Mouse (Mus musculus): ENCODE results near the gene Smad6. TPM values are rescaled to one million over a fixed set of nuclear protein-coding genes. Genes with fewer than 3 reads are reported as not detected.

Smad6 gene
- polyA plus RNA-seq, 1 experiment from 2014 or later = 1.6 TPM

GRCm38 (mm10) chr9:64016648-64017400 lies 5.0 kb downstream of the Smad6 start:
- Histone ChIP-seq H3K27ac (ENCODE audit: low read depth, low read length) (no peak overlapping the region), H3K4me2 (ENCODE audit: low read length) (peak overlapping the region; percentile 91), H3K27me3 (replicated peaks; ENCODE audit: control insufficient read depth, insufficient read depth, low read length) (peaks cover 9% of the 10 kb centered on the region), H3K9ac (ENCODE audit: low read depth, low read length) (peak overlapping the region; percentile 46; the same call in 1 of the 2 replicates), H3K4me1 (ENCODE audit: control insufficient read depth, insufficient read depth, low read depth, low read length) (peaks cover 33% of the 10 kb centered on the region), H3K9me3 (ENCODE audit: control insufficient read depth, low read length) (no peaks in the 10 kb centered on the region), H3K4me3 (ENCODE audit: low read length) (peak overlapping the region; percentile 32), H3K36me3 (ENCODE audit: control insufficient read depth, insufficient read depth, low read length) (no peaks in the 10 kb centered on the region)
- ATAC-seq = 0 out of 2 replicates have a peak, but pooled peaks have one; percentile 55
- WGBS = 4% methylated on average over 25 of the region's 25 CpGs

- Histone ChIP-seq H3K27me3 (replicated peaks; ENCODE audit: control insufficient read depth, insufficient read depth, low read length) (peaks cover 9% of the 10 kb centered on the region), H3K4me3 (ENCODE audit: low read length) (no peak overlapping the region), H3K9me3 (ENCODE audit: control insufficient read depth, low read length) (peaks cover 4% of the 10 kb centered on the region; the same call in 1 of the 2 replicates), H3K36me3 (ENCODE audit: control insufficient read depth, insufficient read depth, low read length) (no peaks in the 10 kb centered on the region), H3K9ac (ENCODE audit: low read depth, low read length) (no peak overlapping the region), H3K4me2 (ENCODE audit: low read length) (no peak overlapping the region), H3K27ac (ENCODE audit: low read depth, low read length) (no peak overlapping the region), H3K4me1 (ENCODE audit: control insufficient read depth, insufficient read depth, low read depth, low read length) (peaks cover 26% of the 10 kb centered on the region)
- 40% methylated on average over 7 of the region's 7 CpGs for WGBS
- no peak for ATAC-seq
Observed at GRCm38 (mm10) chr9:64016092-64016491, 5.8 kb downstream of the Smad6 start.

GRCm38 (mm10) chr9:64014801-64015200 lies 7.1 kb downstream of the Smad6 start:
- no peak overlapping the region for H3K9ac ChIP-seq (ENCODE audit: low read depth, low read length)
- H3K27me3 ChIP-seq (replicated peaks; ENCODE audit: control insufficient read depth, insufficient read depth, low read length) = peaks cover 9% of the 10 kb centered on the region
- no peak overlapping the region for H3K27ac ChIP-seq (ENCODE audit: low read depth, low read length)
- H3K4me3 ChIP-seq (ENCODE audit: low read length) = no peak overlapping the region
- no peaks in the 10 kb centered on the region for H3K36me3 ChIP-seq (ENCODE audit: control insufficient read depth, insufficient read depth, low read length)
- H3K4me2 ChIP-seq (ENCODE audit: low read length) = no peak overlapping the region
- WGBS = 65% methylated on average over 6 of the region's 6 CpGs
- H3K9me3 ChIP-seq (ENCODE audit: control insufficient read depth, low read length) = peaks cover 4% of the 10 kb centered on the region; the same call in 1 of the 2 replicates
- peaks cover 13% of the 10 kb centered on the region for H3K4me1 ChIP-seq (ENCODE audit: control insufficient read depth, insufficient read depth, low read depth, low read length)
- ATAC-seq = no peak

GRCm38 (mm10) chr9:64011356-64011755 lies 10.5 kb downstream of the Smad6 start:
- Histone ChIP-seq H3K9me3 (ENCODE audit: control insufficient read depth, low read length) (peaks cover 4% of the 10 kb centered on the region; the same call in 1 of the 2 replicates), H3K4me1 (ENCODE audit: control insufficient read depth, insufficient read depth, low read depth, low read length) (no peaks in the 10 kb centered on the region), H3K9ac (ENCODE audit: low read depth, low read length) (no peak overlapping the region), H3K4me2 (ENCODE audit: low read length) (no peak overlapping the region), H3K27ac (ENCODE audit: low read depth, low read length) (no peak overlapping the region), H3K4me3 (ENCODE audit: low read length) (no peak overlapping the region), H3K27me3 (replicated peaks; ENCODE audit: control insufficient read depth, insufficient read depth, low read length) (no peaks in the 10 kb centered on the region), H3K36me3 (ENCODE audit: control insufficient read depth, insufficient read depth, low read length) (no peaks in the 10 kb centered on the region)
- WGBS = 96% methylated on average over 1 of the region's 1 CpGs
- ATAC-seq = no peak

GRCm38 (mm10) chr9:64002981-64003380 lies 18.9 kb downstream of the Smad6 start:
- no peak overlapping the region for H3K4me2 ChIP-seq (ENCODE audit: low read length)
- 85% methylated on average over 7 of the region's 7 CpGs for WGBS
- no peak overlapping the region for H3K9ac ChIP-seq (ENCODE audit: low read depth, low read length)
- H3K4me1 ChIP-seq (ENCODE audit: control insufficient read depth, insufficient read depth, low read depth, low read length) = peaks cover 1% of the 10 kb centered on the region; the same call in 1 of the 2 replicates
- H3K36me3 ChIP-seq (ENCODE audit: control insufficient read depth, insufficient read depth, low read length) = no peaks in the 10 kb centered on the region
- no peaks in the 10 kb centered on the region for H3K9me3 ChIP-seq (ENCODE audit: control insufficient read depth, low read length)
- H3K4me3 ChIP-seq (ENCODE audit: low read length) = no peak overlapping the region
- H3K27ac ChIP-seq (ENCODE audit: low read depth, low read length) = no peak overlapping the region
- no peak for ATAC-seq
- H3K27me3 ChIP-seq (replicated peaks; ENCODE audit: control insufficient read depth, insufficient read depth, low read length) = no peaks in the 10 kb centered on the region

- no peak for ATAC-seq
- Histone ChIP-seq H3K27me3 (replicated peaks; ENCODE audit: control insufficient read depth, insufficient read depth, low read length) (no peaks in the 10 kb centered on the region), H3K4me3 (ENCODE audit: low read length) (no peak overlapping the region), H3K36me3 (ENCODE audit: control insufficient read depth, insufficient read depth, low read length) (no peaks in the 10 kb centered on the region), H3K4me1 (ENCODE audit: control insufficient read depth, insufficient read depth, low read depth, low read length) (peaks cover 6% of the 10 kb centered on the region; the same call in 1 of the 2 replicates), H3K9me3 (ENCODE audit: control insufficient read depth, low read length) (no peaks in the 10 kb centered on the region), H3K9ac (ENCODE audit: low read depth, low read length) (no peak overlapping the region), H3K4me2 (ENCODE audit: low read length) (no peak overlapping the region), H3K27ac (ENCODE audit: low read depth, low read length) (no peak overlapping the region)
- WGBS = 80% methylated on average over 7 of the region's 7 CpGs
Observed at GRCm38 (mm10) chr9:64001081-64001480, 20.8 kb downstream of the Smad6 start.

- H3K4me3 ChIP-seq (ENCODE audit: low read length) = no peak overlapping the region
- no peaks in the 10 kb centered on the region for H3K27me3 ChIP-seq (replicated peaks; ENCODE audit: control insufficient read depth, insufficient read depth, low read length)
- no peak for ATAC-seq
- no peaks in the 10 kb centered on the region for H3K36me3 ChIP-seq (ENCODE audit: control insufficient read depth, insufficient read depth, low read length)
- WGBS = 86% methylated on average over 5 of the region's 5 CpGs
- no peak overlapping the region for H3K9ac ChIP-seq (ENCODE audit: low read depth, low read length)
- H3K27ac ChIP-seq (ENCODE audit: low read depth, low read length) = no peak overlapping the region
- H3K9me3 ChIP-seq (ENCODE audit: control insufficient read depth, low read length) = no peaks in the 10 kb centered on the region
- H3K4me1 ChIP-seq (ENCODE audit: control insufficient read depth, insufficient read depth, low read depth, low read length) = peaks cover 6% of the 10 kb centered on the region; the same call in 1 of the 2 replicates
- no peak overlapping the region for H3K4me2 ChIP-seq (ENCODE audit: low read length)
Observed at GRCm38 (mm10) chr9:64000085-64000484, 21.8 kb downstream of the Smad6 start.

- H3K9ac ChIP-seq (ENCODE audit: low read depth, low read length) = no peak overlapping the region
- WGBS = 86% methylated on average over 9 of the region's 9 CpGs
- H3K27ac ChIP-seq (ENCODE audit: low read depth, low read length) = no peak overlapping the region
- no peak overlapping the region for H3K4me3 ChIP-seq (ENCODE audit: low read length)
- peaks cover 6% of the 10 kb centered on the region; the same call in 1 of the 2 replicates for H3K4me1 ChIP-seq (ENCODE audit: control insufficient read depth, insufficient read depth, low read depth, low read length)
- no peaks in the 10 kb centered on the region for H3K9me3 ChIP-seq (ENCODE audit: control insufficient read depth, low read length)
- H3K4me2 ChIP-seq (ENCODE audit: low read length) = no peak overlapping the region
- ATAC-seq = no peak
- H3K36me3 ChIP-seq (ENCODE audit: control insufficient read depth, insufficient read depth, low read length) = no peaks in the 10 kb centered on the region
- no peaks in the 10 kb centered on the region for H3K27me3 ChIP-seq (replicated peaks; ENCODE audit: control insufficient read depth, insufficient read depth, low read length)
Observed at GRCm38 (mm10) chr9:63999194-63999593, 22.7 kb downstream of the Smad6 start.

- ATAC-seq = 0 out of 2 replicates have a peak, but pooled peaks have one; percentile 62
- Histone ChIP-seq H3K27ac (ENCODE audit: low read depth, low read length) (no peak overlapping the region), H3K9ac (ENCODE audit: low read depth, low read length) (no peak overlapping the region), H3K4me2 (ENCODE audit: low read length) (no peak overlapping the region), H3K4me3 (ENCODE audit: low read length) (no peak overlapping the region), H3K9me3 (ENCODE audit: control insufficient read depth, low read length) (no peaks in the 10 kb centered on the region), H3K27me3 (replicated peaks; ENCODE audit: control insufficient read depth, insufficient read depth, low read length) (no peaks in the 10 kb centered on the region), H3K36me3 (ENCODE audit: control insufficient read depth, insufficient read depth, low read length) (no peaks in the 10 kb centered on the region), H3K4me1 (ENCODE audit: control insufficient read depth, insufficient read depth, low read depth, low read length) (peaks cover 6% of the 10 kb centered on the region; the same call in 1 of the 2 replicates)
- 53% methylated on average over 14 of the region's 14 CpGs for WGBS
Observed at GRCm38 (mm10) chr9:63998026-63998425, 23.8 kb downstream of the Smad6 start.
